Mouse (Mus musculus): Measurements from ENCODE around the gene Olfr961. TPM values are rescaled to one million over a fixed set of nuclear protein-coding genes. Genes with fewer than 3 reads are reported as not detected.

Olfr961 gene
- total and polyA plus RNA-seq, 3 experiments: not detected

DNA sequence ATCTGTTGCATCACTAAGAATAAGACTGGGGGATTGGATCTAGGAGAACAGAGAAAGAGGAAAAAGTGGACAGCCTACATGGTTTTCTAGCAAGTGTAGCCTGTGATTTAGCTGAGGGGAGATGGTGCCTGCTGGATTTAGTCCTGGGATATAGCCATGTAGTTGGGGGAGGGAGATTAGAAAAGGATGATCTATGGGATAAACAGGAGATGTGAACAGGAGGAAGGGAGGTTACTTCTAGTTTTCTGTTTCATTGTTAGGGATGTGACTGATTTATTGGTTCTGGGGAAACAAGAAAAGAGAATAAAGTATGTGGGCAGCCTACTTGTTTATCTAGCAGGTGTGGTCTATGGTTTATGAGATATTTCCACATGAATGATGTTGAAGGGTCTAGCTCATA lies 36.4 kb upstream of the Olfr961 start:
- Histone ChIP-seq H3K4me3 (replicated peaks in 1 of 3; ENCODE audit: low read depth in 2 of 3, low read length in 2 of 3, poor library complexity in 1 of 3) (no peak overlapping the region), H3K9ac (ENCODE audit: insufficient read depth, low read depth) (no peak overlapping the region), H3K4me1 (ENCODE audit: control insufficient read depth in 1 of 2, insufficient read depth in 2 of 2) (no peaks in the 10 kb centered on the region), H3K4me2 (ENCODE audit: insufficient read depth, low read depth, poor library complexity, severe bottlenecking) (no peak overlapping the region), H3K27me3 (replicated peaks) (no peaks in the 10 kb centered on the region), H3K27ac (ENCODE audit: insufficient read depth, low read depth) (no peak overlapping the region), H3K36me3 (replicated peaks in 1 of 2; ENCODE audit: control insufficient read depth in 1 of 2, insufficient read depth in 1 of 2, low read length in 1 of 2) (no peaks in the 10 kb centered on the region), H3K9me3 (replicated peaks; ENCODE audit: low read length) (no peaks in the 10 kb centered on the region), H3K79me2 (replicated peaks; ENCODE audit: control insufficient read depth, extremely low read depth, insufficient read depth, poor library complexity, severe bottlenecking) (no peaks in the 10 kb centered on the region)
- DNase-seq (ENCODE audit: extremely low read depth): no peak
- no peak for TF ChIP-seq E2F4 (IDR thresholded peaks at IDR 0.05; ENCODE audit: insufficient replicate concordance, low read depth, low read length)
- no peak for TF ChIP-seq ELF1 (IDR thresholded peaks at IDR 0.05; ENCODE audit: low read depth, low read length)
- no peak for TF ChIP-seq USF2 (conservative IDR thresholded peaks at IDR 0.05; ENCODE audit: low read depth, low read length)
- TF ChIP-seq ZNF384 (IDR thresholded peaks at IDR 0.05; ENCODE audit: low read depth, low read length): no peak
- TF ChIP-seq EP300 (IDR thresholded peaks at IDR 0.05; ENCODE audit: low read length): no peak
- no peak for TF ChIP-seq MYC (IDR thresholded peaks at IDR 0.05; ENCODE audit: low read depth, low read length)
- TF ChIP-seq IRF4 (IDR thresholded peaks at IDR 0.05; ENCODE audit: low read depth, low read length): no peak
- no peak for TF ChIP-seq TBP (conservative IDR thresholded peaks at IDR 0.05; ENCODE audit: low read depth, low read length)
- TF ChIP-seq NELFE (IDR thresholded peaks at IDR 0.05; ENCODE audit: low read depth, low read length): no peak
- no peak for TF ChIP-seq ETS1 (conservative IDR thresholded peaks at IDR 0.05; ENCODE audit: low read depth, low read length)
- no peak for TF ChIP-seq POLR2A (IDR thresholded peaks at IDR 0.05; ENCODE audit: low read depth, low read length)
- TF ChIP-seq PAX5 (IDR thresholded peaks at IDR 0.05; ENCODE audit: low read length): no peak
- no peak for TF ChIP-seq JUN (IDR thresholded peaks at IDR 0.05; ENCODE audit: insufficient read depth, low read depth, low read length)
- no peak for TF ChIP-seq MAZ (IDR thresholded peaks at IDR 0.05; ENCODE audit: low read depth, low read length)
- TF ChIP-seq MAX (IDR thresholded peaks at IDR 0.05; ENCODE audit: low read length): no peak
- TF ChIP-seq CHD1 (IDR thresholded peaks at IDR 0.05; ENCODE audit: low read depth, low read length): no peak
- in situ Hi-C loops (cut with MboI; ENCODE audit: low pct_ligation_motif_present, low pct_unique_long_range_greater_than_20kb, low sequenced_read_pairs) (no loop called here), dilution Hi-C loops (cut with MboI; ENCODE audit: extremely low pct_ligation_motif_present, extremely low pct_unique_long_range_greater_than_20kb, low sequenced_read_pairs) (no loop called here)

GRCm38 (mm10) chr9:39610355-39610754 lies 34.5 kb upstream of the Olfr961 start, which contains the start of gene Olfr148:
TSS of gene Olfr148 (plus strand) at chr9:39610655.
- dilution Hi-C loops (cut with MboI; ENCODE audit: extremely low pct_ligation_motif_present, extremely low pct_unique_long_range_greater_than_20kb, low sequenced_read_pairs): no loop called here
- H3K4me1 ChIP-seq (ENCODE audit: control insufficient read depth in 1 of 2, insufficient read depth in 2 of 2): no peaks in the 10 kb centered on the region
- H3K4me3 ChIP-seq (replicated peaks in 1 of 3; ENCODE audit: low read depth in 2 of 3, low read length in 2 of 3, poor library complexity in 1 of 3): no peak within 1 kb of the TSS
- H3K79me2 ChIP-seq (replicated peaks; ENCODE audit: control insufficient read depth, extremely low read depth, insufficient read depth, poor library complexity, severe bottlenecking): no peaks in the 10 kb centered on the region
- in situ Hi-C loops (cut with MboI; ENCODE audit: low pct_ligation_motif_present, low pct_unique_long_range_greater_than_20kb, low sequenced_read_pairs): no loop called here
- no peak within 1 kb of the TSS for H3K27ac ChIP-seq (ENCODE audit: insufficient read depth, low read depth)
- H3K4me2 ChIP-seq (ENCODE audit: insufficient read depth, low read depth, poor library complexity, severe bottlenecking): no peak within 1 kb of the TSS
- H3K9me3 ChIP-seq (replicated peaks; ENCODE audit: low read length): no peaks in the 10 kb centered on the region
- H3K9ac ChIP-seq (ENCODE audit: insufficient read depth, low read depth): no peak within 1 kb of the TSS
- H3K27me3 ChIP-seq (replicated peaks): no peaks in the 10 kb centered on the region
- H3K36me3 ChIP-seq (replicated peaks in 1 of 2; ENCODE audit: control insufficient read depth in 1 of 2, insufficient read depth in 1 of 2, low read length in 1 of 2): no peaks in the 10 kb centered on the region
- TF ChIP-seq USF2 (conservative IDR thresholded peaks at IDR 0.05; ENCODE audit: low read depth, low read length) (no peak), ELF1 (IDR thresholded peaks at IDR 0.05; ENCODE audit: low read depth, low read length) (no peak), ZNF384 (IDR thresholded peaks at IDR 0.05; ENCODE audit: low read depth, low read length) (no peak), CHD1 (IDR thresholded peaks at IDR 0.05; ENCODE audit: low read depth, low read length) (no peak), ZMIZ1 (IDR thresholded peaks at IDR 0.05; ENCODE audit: low read depth, low read length) (no peak)
- no peak for DNase-seq (ENCODE audit: extremely low read depth)
